Mouse (Mus musculus) midbrain, embryonic 16.5 days (tissue): ENCODE measurements around the gene Slc28a3. TPM values are rescaled to one million over a fixed set of nuclear protein-coding genes. Genes with fewer than 3 reads are reported as not detected.

Source experiments
- ATAC-seq: fragments of 200-750 bp; cut with Nextera tagmentation; 2 replicates; pipeline ENCODE4 v1.8.0; 2017; ENCODE audit warnings: moderate TSS enrichment
- H3K27ac ChIP-seq: fragments of 300-500 bp; sonication (generic); 2 replicates; pipeline ENCODE4 v1.5.1; 2014; ENCODE audit warnings: mild to moderate bottlenecking, low read length, mixed read lengths
- H3K27me3 ChIP-seq: fragments of 300-500 bp; sonication (generic); 2 replicates; pipeline ENCODE4 v1.6.1; 2014; ENCODE audit warnings: low read depth, low read length, mixed read lengths; ENCODE audit not compliant: control insufficient read depth, insufficient read depth
- H3K36me3 ChIP-seq: fragments of 300-500 bp; sonication (generic); 2 replicates; pipeline ENCODE4 v1.6.1; 2014; ENCODE audit warnings: mild to moderate bottlenecking, low read length, moderate library complexity, mixed read lengths; ENCODE audit not compliant: control insufficient read depth, insufficient read depth
- H3K4me1 ChIP-seq: fragments of 300-500 bp; sonication (generic); 2 replicates; pipeline ENCODE4 v1.6.1; 2014; ENCODE audit warnings: mild to moderate bottlenecking, low read length, mixed read lengths; ENCODE audit not compliant: control insufficient read depth, insufficient read depth
- H3K4me2 ChIP-seq: fragments of 300-500 bp; sonication (generic); 2 replicates; pipeline ENCODE4 v1.6.1; 2014; ENCODE audit warnings: mild to moderate bottlenecking, low read length, mixed read lengths
- H3K4me3 ChIP-seq: fragments of 300-500 bp; sonication (generic); 2 replicates; pipeline ENCODE4 v1.5.1; 2014; ENCODE audit warnings: low read depth, mild to moderate bottlenecking, low read length, moderate library complexity, mixed read lengths
- H3K9ac ChIP-seq: fragments of 300-500 bp; sonication (generic); 2 replicates; pipeline ENCODE4 v1.6.1; 2014; ENCODE audit warnings: low read depth, low read length, mixed read lengths
- H3K9me3 ChIP-seq: fragments of 300-500 bp; sonication (generic); replicated peaks from 2 replicates; pipeline ENCODE4 v1.6.1; 2014; ENCODE audit warnings: mild to moderate bottlenecking, low read length, mixed read lengths; ENCODE audit not compliant: control insufficient read depth, poor library complexity, severe bottlenecking
- WGBS: fragments of 180-500 bp; shearing (Covaris S2); extraction: QIAGEN DNeasy Blood & Tissue Kit; methylation state at CpG from one replicate; pipeline ENCODE4 v1.1.7; 2014; 5-methylcytosine and 5-hydroxymethylcytosine counted together
- polyA plus RNA-seq: library from polyadenylated mRNA; unstranded; fragments of >200 nt; fragmentation: Nextera tagmentation; extraction: Ambion mirVana; gene quantifications from 2 replicates; pipeline ENCODE4 v1.2.1, GENCODE M21; 2015

The Slc28a3 gene
- polyA plus RNA-seq, 1 experiment from 2014 or later, result not detected

DNA sequence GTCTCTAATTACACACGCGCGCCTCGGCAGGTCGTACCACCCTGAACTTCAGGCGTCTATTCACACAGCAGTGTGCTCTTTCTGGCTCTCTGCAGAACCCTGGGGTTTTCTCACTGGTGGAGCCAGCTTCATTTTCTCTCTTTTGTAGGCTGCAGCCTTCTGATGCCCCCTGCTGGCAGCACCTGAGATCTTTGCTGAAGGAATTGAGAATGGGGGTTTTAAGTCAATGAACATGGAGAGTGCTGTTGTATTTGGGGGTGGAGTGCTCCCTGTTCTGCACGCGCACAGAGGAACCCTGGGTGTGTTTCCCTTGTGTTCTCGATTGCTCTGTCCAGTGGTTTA lies 21.2 kb downstream of the Slc28a3 start:
- Histone ChIP-seq H3K9me3 (no peaks in the 10 kb centered on the region), H3K9ac (peak overlapping the region; percentile 22; the same call in 1 of the 2 replicates), H3K4me3 (no peak overlapping the region; the same call in 1 of the 2 replicates), H3K27me3 (no peaks in the 10 kb centered on the region), H3K36me3 (no peaks in the 10 kb centered on the region), H3K27ac (no peak overlapping the region), H3K4me2 (peak overlapping the region; percentile 42), H3K4me1 (peaks cover 5% of the 10 kb centered on the region; the same call in 1 of the 2 replicates)
- peak; percentile 73; the same call in 1 of the 2 replicates for ATAC-seq
- 2% methylated on average over 9 of the region's 9 CpGs for WGBS

DNA sequence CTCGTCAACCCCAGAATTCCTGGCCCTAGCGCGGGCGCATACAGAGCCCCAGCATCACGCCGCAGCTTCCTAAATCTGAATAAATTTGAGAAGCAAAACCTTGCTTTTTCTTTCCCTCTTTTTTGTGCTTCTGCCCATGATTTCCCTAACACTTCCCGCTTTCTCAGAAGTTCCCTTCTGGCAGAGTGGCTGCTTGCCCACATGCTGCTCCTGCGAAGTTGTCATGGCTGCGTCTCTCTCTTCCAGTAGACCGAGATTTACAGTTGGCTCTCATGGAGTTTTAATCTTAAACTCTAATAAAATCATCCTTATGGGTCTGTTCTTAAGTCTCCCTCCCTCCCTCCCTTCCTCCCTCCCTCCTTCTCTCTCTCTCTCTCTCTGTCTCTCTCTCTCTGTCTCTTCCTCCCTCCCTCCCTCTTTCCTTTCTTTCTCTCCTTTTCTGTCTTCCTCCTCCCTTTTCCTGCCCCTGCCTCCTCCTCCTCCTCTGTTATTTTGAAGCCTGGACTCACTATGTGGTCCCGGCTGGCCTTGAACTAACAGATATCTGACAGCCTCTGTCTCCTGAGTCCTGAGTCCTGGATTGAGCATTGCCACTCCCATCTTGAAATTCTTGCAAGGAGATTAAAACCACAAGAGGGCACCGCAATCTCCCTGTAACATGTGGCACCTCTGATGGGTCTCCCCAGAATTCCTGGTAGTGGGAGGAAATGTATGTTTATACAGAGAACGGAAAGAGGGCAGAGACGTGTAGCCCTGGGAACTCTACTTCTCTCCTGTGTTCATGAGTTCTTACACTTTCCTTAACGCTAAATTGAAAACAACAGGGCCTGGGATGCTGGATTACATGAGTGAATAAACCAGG lies 21.8 kb downstream of the Slc28a3 start:
- H3K27ac ChIP-seq, result no peak overlapping the region
- WGBS, result 54% methylated on average over 15 of the region's 15 CpGs
- H3K4me1 ChIP-seq, result peaks cover 5% of the 10 kb centered on the region; the same call in 1 of the 2 replicates
- H3K36me3 ChIP-seq, result no peaks in the 10 kb centered on the region
- ATAC-seq, result peak; percentile 54; the same call in 1 of the 2 replicates
- no peaks in the 10 kb centered on the region for H3K9me3 ChIP-seq
- H3K4me3 ChIP-seq, result no peak overlapping the region; the same call in 1 of the 2 replicates
- peak overlapping the region; percentile 42 for H3K4me2 ChIP-seq
- H3K9ac ChIP-seq, result peak overlapping the region; percentile 22; the same call in 1 of the 2 replicates
- no peaks in the 10 kb centered on the region for H3K27me3 ChIP-seq

DNA sequence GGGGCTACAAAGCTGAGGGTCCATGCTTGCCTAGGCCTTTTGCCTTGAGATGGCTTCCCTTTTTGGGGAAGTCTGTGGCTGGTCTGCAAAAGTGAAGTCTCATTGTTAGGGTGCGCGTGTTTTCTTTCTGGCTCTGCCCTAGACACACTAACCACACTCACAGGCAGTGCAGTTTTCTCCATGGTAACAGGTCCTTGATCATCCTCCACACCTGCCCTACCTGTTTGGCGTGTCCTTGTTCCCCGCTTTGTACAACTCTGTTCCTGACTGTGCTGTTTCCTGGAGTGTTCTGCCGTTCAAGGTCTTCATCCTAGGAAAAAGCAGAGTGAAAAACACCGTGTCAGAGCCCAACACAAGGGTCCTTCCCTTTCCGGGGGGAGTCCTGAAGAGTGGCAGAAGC lies 22.7 kb downstream of the Slc28a3 start:
- ATAC-seq, result no peak
- Histone ChIP-seq H3K27ac (no peak overlapping the region), H3K9me3 (no peaks in the 10 kb centered on the region), H3K4me1 (peaks cover 5% of the 10 kb centered on the region; the same call in 1 of the 2 replicates), H3K9ac (no peak overlapping the region), H3K36me3 (no peaks in the 10 kb centered on the region), H3K27me3 (no peaks in the 10 kb centered on the region), H3K4me2 (no peak overlapping the region), H3K4me3 (no peak overlapping the region)
- WGBS, result 85% methylated on average over 7 of the region's 7 CpGs

DNA sequence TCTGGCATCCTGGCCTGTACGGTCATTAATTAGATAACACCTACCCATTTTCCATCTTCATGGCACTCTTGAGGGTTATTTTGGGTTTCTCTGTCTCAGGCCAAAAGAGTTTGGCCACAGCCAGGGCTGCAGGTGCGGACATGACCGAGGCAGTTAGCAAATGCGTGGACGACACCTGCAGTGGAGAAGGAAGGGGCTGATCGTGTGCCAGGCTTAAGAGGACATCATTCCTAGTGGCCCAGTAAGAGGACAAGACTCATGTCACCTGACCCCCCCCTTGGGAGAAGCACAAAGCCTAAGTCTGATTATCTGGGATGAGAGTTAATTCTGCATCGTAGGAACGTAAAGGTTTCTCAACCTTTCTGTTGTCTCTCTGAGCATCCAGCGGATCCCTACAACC lies 44.5 kb downstream of the Slc28a3 start:
- Histone ChIP-seq H3K27me3 (no peaks in the 10 kb centered on the region), H3K9me3 (no peaks in the 10 kb centered on the region), H3K4me3 (no peak overlapping the region), H3K9ac (no peak overlapping the region), H3K4me1 (no peaks in the 10 kb centered on the region), H3K36me3 (no peaks in the 10 kb centered on the region), H3K4me2 (no peak overlapping the region), H3K27ac (no peak overlapping the region)
- whole genome bisulfite sequencing, result 85% methylated on average over 9 of the region's 9 CpGs
- no peak for ATAC-seq

DNA sequence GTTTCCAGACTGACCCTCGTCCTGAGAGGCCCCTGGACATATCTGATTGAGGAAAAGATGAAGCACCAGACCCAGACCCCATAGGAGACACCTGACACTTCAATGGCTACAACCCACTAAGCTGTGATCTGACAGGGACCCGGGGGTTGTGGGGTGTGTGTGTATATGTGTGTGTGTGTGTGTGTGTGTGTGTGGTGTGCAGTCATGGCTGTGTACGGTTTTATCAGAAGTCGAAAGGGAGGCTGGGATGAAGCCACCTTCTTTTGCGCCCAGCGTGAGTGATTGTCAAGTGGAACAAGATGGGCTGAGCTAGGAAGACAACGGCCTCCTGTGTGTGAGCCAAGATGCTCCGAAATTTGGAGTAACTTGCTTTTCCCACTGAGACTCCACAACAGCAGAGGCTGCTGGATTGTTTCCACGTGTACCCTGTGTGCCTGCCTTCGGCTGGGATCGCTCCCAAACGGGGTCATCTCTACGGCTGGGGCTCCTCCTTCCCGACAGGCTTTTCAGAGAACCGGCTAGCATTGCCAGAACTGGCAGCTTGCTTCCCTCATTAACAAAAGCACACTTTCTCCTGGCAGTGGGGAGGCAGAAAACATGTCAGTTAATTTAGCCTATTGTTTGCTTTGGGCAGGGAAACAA lies 50.1 kb downstream of the Slc28a3 start:
- Histone ChIP-seq H3K4me1 (0 out of 2 replicates have a peak, but pooled peaks cover 3% of the 10 kb centered on the region), H3K4me3 (no peak overlapping the region), H3K27ac (no peak overlapping the region), H3K9me3 (no peaks in the 10 kb centered on the region), H3K9ac (no peak overlapping the region), H3K4me2 (no peak overlapping the region), H3K27me3 (no peaks in the 10 kb centered on the region), H3K36me3 (no peaks in the 10 kb centered on the region)
- 71% methylated on average over 15 of the region's 15 CpGs for WGBS
- ATAC-seq, result peak; percentile 66

DNA sequence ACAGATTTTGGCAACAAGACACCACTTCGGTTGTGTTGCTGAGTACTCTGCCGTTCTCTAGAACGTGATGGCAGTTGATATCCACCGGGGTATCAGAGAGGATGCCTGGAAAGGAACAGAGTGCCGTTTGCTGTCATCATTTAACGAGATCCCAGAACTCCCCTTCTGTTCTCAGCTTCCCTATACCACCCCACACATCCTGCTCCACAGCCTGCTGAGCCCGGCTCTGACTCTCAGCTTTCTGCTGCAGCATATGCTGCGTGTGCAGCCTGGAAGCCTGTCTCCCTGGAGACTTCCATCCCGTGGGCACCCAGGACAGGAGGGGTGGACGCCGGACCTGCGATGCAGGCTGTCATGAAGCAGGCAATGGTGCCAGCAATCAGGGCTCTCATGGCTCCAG lies 52.5 kb downstream of the Slc28a3 start:
- H3K4me3 ChIP-seq, result no peak overlapping the region
- H3K36me3 ChIP-seq, result no peaks in the 10 kb centered on the region
- WGBS, result 78% methylated on average over 12 of the region's 12 CpGs
- H3K9me3 ChIP-seq, result no peaks in the 10 kb centered on the region
- ATAC-seq, result no peak
- no peak overlapping the region for H3K27ac ChIP-seq
- no peak overlapping the region for H3K4me2 ChIP-seq
- no peak overlapping the region for H3K9ac ChIP-seq
- H3K27me3 ChIP-seq, result no peaks in the 10 kb centered on the region
- 0 out of 2 replicates have a peak, but pooled peaks cover 3% of the 10 kb centered on the region for H3K4me1 ChIP-seq

DNA sequence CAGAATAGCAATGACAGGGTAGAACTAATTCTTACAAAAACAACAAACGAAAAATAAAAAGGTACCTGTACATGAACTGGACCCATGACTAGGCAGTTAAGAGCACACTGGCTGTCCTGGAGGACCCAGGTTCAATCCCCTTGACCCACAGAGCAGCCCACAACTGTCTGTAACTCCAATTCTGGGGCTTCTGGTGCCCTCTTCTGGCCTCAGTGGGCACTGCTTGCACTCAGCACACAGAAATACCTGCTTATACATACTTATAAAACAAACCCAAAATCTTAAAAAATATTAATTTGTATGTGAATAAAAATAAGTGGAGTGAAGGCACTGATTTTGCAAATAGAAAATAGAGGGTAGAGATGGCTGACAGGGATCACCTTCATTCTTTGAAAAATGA lies 54.7 kb downstream of the Slc28a3 start:
- Histone ChIP-seq H3K36me3 (no peaks in the 10 kb centered on the region), H3K27me3 (no peaks in the 10 kb centered on the region), H3K4me2 (no peak overlapping the region), H3K27ac (no peak overlapping the region), H3K4me3 (no peak overlapping the region), H3K9ac (no peak overlapping the region), H3K4me1 (peaks cover 4% of the 10 kb centered on the region; the same call in 1 of the 2 replicates), H3K9me3 (no peaks in the 10 kb centered on the region)
- 71% methylated on average over 1 of the region's 1 CpGs for WGBS
- ATAC-seq, result no peak

DNA sequence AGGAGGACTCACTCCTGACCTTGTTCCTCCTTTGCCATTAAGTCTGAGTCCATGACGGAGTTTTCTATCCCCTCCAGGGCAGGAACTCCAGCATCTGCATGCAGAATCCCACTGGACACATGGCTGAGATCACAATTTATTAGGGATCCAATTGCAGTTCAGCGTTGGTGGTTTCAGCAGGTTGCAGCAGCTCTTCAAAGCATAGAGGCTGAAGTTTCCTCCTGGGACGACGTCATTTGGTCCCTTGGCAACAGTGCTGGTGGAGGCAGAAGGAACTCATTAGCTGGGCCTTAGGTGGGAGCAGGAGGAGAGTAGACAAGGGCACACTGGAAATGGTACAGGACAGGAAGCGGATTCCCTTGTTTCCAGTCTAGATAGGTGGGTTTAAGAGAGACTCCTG lies 55.1 kb downstream of the Slc28a3 start:
- no peaks in the 10 kb centered on the region for H3K36me3 ChIP-seq
- WGBS, result 74% methylated on average over 5 of the region's 5 CpGs
- no peak overlapping the region for H3K27ac ChIP-seq
- no peak overlapping the region for H3K4me3 ChIP-seq
- H3K9me3 ChIP-seq, result no peaks in the 10 kb centered on the region
- H3K27me3 ChIP-seq, result no peaks in the 10 kb centered on the region
- H3K4me2 ChIP-seq, result no peak overlapping the region
- no peak overlapping the region for H3K9ac ChIP-seq
- ATAC-seq, result no peak
- H3K4me1 ChIP-seq, result peaks cover 5% of the 10 kb centered on the region; the same call in 1 of the 2 replicates

DNA sequence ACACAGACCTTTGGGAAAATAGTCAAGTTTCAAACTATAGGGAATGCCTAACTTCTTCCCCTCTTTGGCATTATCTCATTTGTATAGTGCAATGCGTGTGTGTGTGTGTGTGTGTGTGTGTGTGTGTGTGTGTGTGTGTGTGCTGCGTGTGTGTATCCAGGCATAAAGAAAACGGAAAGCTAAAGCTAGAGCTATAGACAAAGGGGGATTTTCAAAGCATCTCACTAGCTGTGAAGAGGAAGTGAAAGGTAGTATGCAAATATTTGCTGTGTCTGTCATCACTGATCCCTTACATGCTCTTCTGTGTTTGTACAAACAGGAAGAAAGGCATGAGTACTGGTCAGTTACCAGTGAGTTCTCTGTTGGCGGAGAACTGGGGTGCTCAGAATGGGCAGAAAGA lies 58.8 kb downstream of the Slc28a3 start:
- H3K27me3 ChIP-seq, result no peaks in the 10 kb centered on the region
- WGBS, result 75% methylated on average over 4 of the region's 4 CpGs
- H3K4me1 ChIP-seq, result peaks cover 23% of the 10 kb centered on the region
- no peak overlapping the region for H3K27ac ChIP-seq
- H3K36me3 ChIP-seq, result no peaks in the 10 kb centered on the region
- H3K4me2 ChIP-seq, result no peak overlapping the region
- H3K9me3 ChIP-seq, result no peaks in the 10 kb centered on the region
- H3K4me3 ChIP-seq, result no peak overlapping the region
- no peak for ATAC-seq
- no peak overlapping the region for H3K9ac ChIP-seq
